Mouse (Mus musculus) liver, adult 2 months (tissue): ENCODE measurements at regions not wholly inside any gene's neighbourhood (a gene's known extent, or its start where the extent isn't known, plus 50 kb on each side); places are given as distances from the start of the nearest gene placed in this dataset.

Experiments used
- DNase-seq: peaks from one replicate; pipeline ENCODE4 v3.0.0-alpha.2; 2011; ENCODE audit warnings: low read depth, low spot score; ENCODE audit errors: extremely low read depth
- H3K27ac ChIP-seq: fragments of 200-500 bp; replicated peaks from 2 replicates; pipeline ENCODE4 v1.5.1; 2012; ENCODE audit warnings: low read depth, mild to moderate bottlenecking, control low read depth, inconsistent platforms, low read length; ENCODE audit not compliant: insufficient read depth
- H3K27me3 ChIP-seq: fragments of 200-500 bp; 2 replicates; pipeline ENCODE4 v1.6.1; 2012; ENCODE audit warnings: mild to moderate bottlenecking, moderate library complexity, low read length, inconsistent platforms; ENCODE audit not compliant: control insufficient read depth, insufficient read depth
- H3K36me3 ChIP-seq: fragments of 200-500 bp; 2 replicates; pipeline ENCODE4 v1.6.1; 2012; ENCODE audit warnings: low read length, inconsistent platforms; ENCODE audit not compliant: control insufficient read depth, insufficient read depth
- H3K4me1 ChIP-seq: fragments of 200-500 bp; 2 replicates; pipeline ENCODE4 v1.6.1; 2011; ENCODE audit warnings: low read length; ENCODE audit not compliant: control insufficient read depth, insufficient read depth
- H3K4me3 ChIP-seq: fragments of 200-500 bp; 2 replicates; pipeline ENCODE4 v1.5.1; 2011; ENCODE audit warnings: low read depth, mild to moderate bottlenecking, control low read depth, low read length, moderate library complexity; ENCODE audit not compliant: insufficient read depth
- H3K79me2 ChIP-seq: fragments of 200-500 bp; 2 replicates; pipeline ENCODE4 v1.6.1; 2012; ENCODE audit warnings: inconsistent platforms, mild to moderate bottlenecking, low read length, moderate library complexity; ENCODE audit not compliant: control insufficient read depth, insufficient read depth
- H3K9ac ChIP-seq: fragments of 200-500 bp; 2 replicates; pipeline ENCODE4 v1.6.1; 2012; ENCODE audit warnings: low read depth, mild to moderate bottlenecking, control low read depth, inconsistent platforms, low read length
- CTCF ChIP-seq: fragments of 200-500 bp; IDR thresholded peaks from 2 replicates; pipeline ENCODE4 v1.5.1; 2011; ENCODE audit warnings: low read depth, low read length, control low read depth
- POLR2A ChIP-seq: fragments of 200-500 bp; IDR thresholded peaks from 2 replicates; pipeline ENCODE4 v1.6.1; 2011; ENCODE audit warnings: low read length, control low read depth; ENCODE audit not compliant: insufficient read depth; ENCODE audit errors: extremely low read depth
- WGBS: fragments of 180-500 bp; shearing (Covaris S2); methylation state at CpG from one replicate; pipeline ENCODE4 v1.1.7; 2018; 5-methylcytosine and 5-hydroxymethylcytosine counted together

DNA sequence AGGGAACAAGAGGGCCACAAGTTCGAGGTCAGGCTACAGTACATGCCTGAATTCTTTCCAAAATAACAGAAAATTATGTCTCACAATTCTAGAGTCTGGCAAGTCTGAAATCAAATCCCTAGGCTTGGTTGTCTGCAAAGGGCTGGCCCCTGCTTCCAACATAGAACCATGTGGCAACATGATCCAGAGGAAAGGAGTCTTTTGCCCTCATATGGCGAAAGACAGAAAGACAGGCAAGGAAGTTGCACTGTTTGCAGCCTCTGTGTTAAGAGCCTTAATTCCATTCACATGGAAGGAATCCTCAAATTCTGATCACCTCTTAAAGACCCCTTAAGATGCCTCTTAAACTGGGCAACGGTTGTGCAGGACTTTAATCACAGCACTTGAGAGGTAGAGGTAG lies 123.7 kb upstream of the Actbl2 start:
- WGBS: 83% methylated on average over 3 of the region's 3 CpGs
- Histone ChIP-seq H3K36me3 (no peaks in the 10 kb centered on the region), H3K4me1 (no peaks in the 10 kb centered on the region), H3K4me3 (no peak overlapping the region), H3K27me3 (no peaks in the 10 kb centered on the region), H3K79me2 (no peaks in the 10 kb centered on the region), H3K9ac (no peak overlapping the region), H3K27ac (no peak overlapping the region)
- no peak for DNase-seq
- TF ChIP-seq POLR2A: no peak
- TF ChIP-seq CTCF: no peak

DNA sequence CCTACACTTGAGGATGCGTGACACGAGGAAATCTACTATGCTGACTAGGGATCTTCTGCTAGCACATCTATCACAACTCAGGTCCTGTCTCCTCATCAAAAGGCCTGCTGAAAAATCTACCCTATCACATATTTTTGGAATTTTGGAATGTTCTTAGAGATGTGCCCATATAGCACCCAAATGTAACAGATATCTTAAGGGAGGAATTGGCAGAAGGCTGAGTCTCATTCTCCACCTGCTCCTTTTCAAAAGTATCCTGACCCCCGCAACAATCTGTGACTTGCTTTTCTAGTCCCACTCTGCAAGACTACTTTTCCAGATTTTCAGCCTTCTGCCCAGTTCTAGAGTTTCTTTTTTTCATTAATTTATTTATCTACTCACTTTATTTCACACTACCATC lies 118.4 kb upstream of the Actbl2 start:
- 88% methylated on average over 3 of the region's 3 CpGs for WGBS
- Histone ChIP-seq H3K27ac (no peak overlapping the region), H3K27me3 (no peaks in the 10 kb centered on the region), H3K4me1 (no peaks in the 10 kb centered on the region), H3K4me3 (no peak overlapping the region), H3K79me2 (no peaks in the 10 kb centered on the region), H3K9ac (no peak overlapping the region), H3K36me3 (no peaks in the 10 kb centered on the region)
- TF ChIP-seq CTCF (no peak), POLR2A (no peak)
- no peak for DNase-seq

DNA sequence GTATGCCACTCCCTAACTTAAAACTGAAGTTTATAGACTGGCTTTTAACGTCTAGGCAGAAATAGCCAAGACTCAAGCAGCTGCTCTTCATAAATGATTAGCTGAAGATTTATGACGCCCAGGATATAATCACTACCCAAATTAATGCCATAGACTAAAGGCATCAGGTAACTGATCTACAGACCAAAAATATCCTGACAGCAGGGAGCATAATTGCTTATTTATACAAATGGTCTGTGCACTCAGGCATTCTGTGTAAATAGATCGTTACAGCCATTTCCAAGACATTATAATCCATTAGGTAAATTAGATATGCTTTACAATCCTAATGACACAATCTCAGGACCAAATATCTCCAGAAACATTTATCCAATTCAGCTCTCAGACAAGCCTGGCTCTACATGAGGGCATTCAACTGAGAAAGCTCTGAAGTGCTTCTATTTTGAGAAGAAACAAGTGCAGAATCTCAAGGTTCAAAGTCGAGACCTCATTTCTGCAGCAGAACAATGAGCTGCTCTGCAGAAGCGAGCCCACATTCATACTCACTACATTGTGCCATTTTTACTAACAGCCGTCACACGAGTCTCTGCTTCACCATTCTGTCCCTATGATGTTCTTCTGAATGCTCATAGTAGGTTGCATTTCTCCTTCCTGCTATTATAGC lies 111.9 kb upstream of the Actbl2 start:
- no peak for DNase-seq
- Histone ChIP-seq H3K27ac (no peak overlapping the region), H3K9ac (no peak overlapping the region), H3K79me2 (no peaks in the 10 kb centered on the region), H3K36me3 (no peaks in the 10 kb centered on the region), H3K27me3 (no peaks in the 10 kb centered on the region), H3K4me1 (no peaks in the 10 kb centered on the region), H3K4me3 (no peak overlapping the region)
- WGBS: 82% methylated on average over 7 of the region's 7 CpGs
- TF ChIP-seq CTCF: no peak
- no peak for TF ChIP-seq POLR2A

DNA sequence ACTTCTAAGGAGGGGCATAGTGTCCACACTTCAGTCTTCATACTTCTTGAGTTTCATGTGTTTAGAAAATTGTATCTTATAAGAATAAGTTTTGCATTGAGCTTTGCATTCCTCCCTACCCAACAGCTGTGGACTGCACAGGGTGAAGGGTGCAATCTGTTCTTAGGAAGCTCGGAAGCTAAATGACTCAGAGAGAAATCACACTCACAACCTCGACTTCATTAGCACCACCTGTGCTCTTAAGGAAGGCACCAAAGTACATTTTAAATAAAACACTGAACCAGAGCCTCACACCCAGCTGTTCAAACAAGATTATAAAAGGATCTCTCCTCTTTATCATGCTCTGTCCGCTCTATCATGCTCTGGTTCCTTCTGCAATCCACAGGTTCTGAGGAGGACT lies 110.1 kb upstream of the Actbl2 start:
- WGBS: 85% methylated on average over 3 of the region's 3 CpGs
- TF ChIP-seq CTCF (no peak), POLR2A (no peak)
- Histone ChIP-seq H3K4me3 (no peak overlapping the region), H3K79me2 (no peaks in the 10 kb centered on the region), H3K9ac (no peak overlapping the region), H3K4me1 (no peaks in the 10 kb centered on the region), H3K27me3 (no peaks in the 10 kb centered on the region), H3K27ac (no peak overlapping the region), H3K36me3 (no peaks in the 10 kb centered on the region)
- DNase-seq: no peak

DNA sequence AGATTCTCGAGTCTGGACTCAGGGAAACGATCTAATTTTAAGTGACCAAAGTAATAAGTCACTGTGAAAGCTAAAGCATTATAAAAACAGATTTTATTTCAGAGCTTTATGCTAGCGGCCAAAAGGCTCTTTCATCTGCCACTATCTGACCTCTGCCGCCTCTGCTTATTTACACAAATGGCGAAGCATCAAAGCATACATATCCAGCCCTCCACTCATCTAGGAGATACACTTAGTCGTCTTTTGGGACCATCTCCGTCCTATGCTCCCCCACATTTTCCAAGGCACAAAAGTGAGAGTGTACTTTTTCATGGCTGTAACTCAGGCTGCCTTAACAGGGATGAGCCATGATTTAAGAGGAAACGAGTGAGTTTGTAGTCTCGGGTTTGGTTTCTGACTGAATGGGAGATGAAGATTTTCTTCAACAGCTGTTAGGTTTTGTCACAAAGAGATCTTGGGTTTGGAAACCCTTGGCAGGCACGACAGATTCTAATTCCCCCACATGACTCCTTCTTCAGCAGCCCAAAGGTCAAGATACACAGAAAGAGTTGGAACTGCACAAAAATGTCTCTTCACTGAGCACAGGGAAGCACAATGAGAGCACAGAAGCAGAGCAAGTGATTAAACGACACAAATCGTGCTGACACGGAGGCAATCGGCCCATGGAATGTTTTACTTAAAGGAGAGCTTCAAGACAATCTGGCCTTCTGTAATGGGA lies 96.7 kb upstream of the Actbl2 start:
- 72% methylated on average over 14 of the region's 14 CpGs for WGBS
- no peaks in the 10 kb centered on the region for H3K27me3 ChIP-seq
- H3K9ac ChIP-seq: no peak overlapping the region
- no peaks in the 10 kb centered on the region for H3K4me1 ChIP-seq
- no peak overlapping the region for H3K4me3 ChIP-seq
- H3K36me3 ChIP-seq: no peaks in the 10 kb centered on the region
- no peak for DNase-seq
- no peak overlapping the region for H3K27ac ChIP-seq
- no peak for TF ChIP-seq POLR2A
- no peak for TF ChIP-seq CTCF
- no peaks in the 10 kb centered on the region for H3K79me2 ChIP-seq

DNA sequence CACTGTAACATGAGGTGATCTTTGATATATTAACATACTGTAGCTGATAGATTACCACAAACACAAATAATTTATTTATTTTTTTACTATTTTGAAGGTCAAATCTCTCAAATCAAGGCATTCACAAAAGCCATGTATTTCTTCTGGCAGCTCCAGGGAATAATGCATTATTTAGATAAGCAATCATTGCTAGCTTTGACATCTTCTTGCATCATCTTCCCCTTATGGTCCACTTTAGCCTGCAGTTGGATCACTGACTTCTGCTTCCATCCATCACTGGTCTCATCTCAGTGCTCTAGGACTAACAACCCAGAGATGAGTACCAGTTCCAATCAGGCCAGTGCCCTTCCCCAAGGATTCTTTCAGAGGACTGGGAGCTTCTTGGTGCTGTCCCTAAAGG lies 95.3 kb upstream of the Actbl2 start:
- no peaks in the 10 kb centered on the region for H3K79me2 ChIP-seq
- H3K4me3 ChIP-seq: no peak overlapping the region
- no peak overlapping the region for H3K27ac ChIP-seq
- H3K27me3 ChIP-seq: no peaks in the 10 kb centered on the region
- no peak overlapping the region for H3K9ac ChIP-seq
- DNase-seq: no peak
- H3K36me3 ChIP-seq: no peaks in the 10 kb centered on the region
- H3K4me1 ChIP-seq: no peaks in the 10 kb centered on the region
- no peak for TF ChIP-seq POLR2A
- no peak for TF ChIP-seq CTCF
